Mouse (Mus musculus): Measurements from ENCODE around the gene Hes7. TPM values are rescaled to one million over a fixed set of nuclear protein-coding genes. Genes with fewer than 3 reads are reported as not detected.

Gene Hes7
- total RNA-seq, 1 experiment from 2014 or later: 0.23 TPM

- ATAC-seq (ENCODE audit: extremely low read depth, insufficient number of reproducible peaks, low FRiP score, poor library complexity, severe bottlenecking): peak; percentile 55
These were observed 21.5 kb upstream of the Hes7 start for GRCm38 (mm10) chr11:69098762-69099091.

GRCm38 (mm10) chr11:69099177-69099914, 20.9 kb upstream of the Hes7 start:
- ATAC-seq (ENCODE audit: extremely low read depth, insufficient number of reproducible peaks, low FRiP score, poor library complexity, severe bottlenecking): no peak

- ATAC-seq (ENCODE audit: extremely low read depth, insufficient number of reproducible peaks, low FRiP score, poor library complexity, severe bottlenecking): peak; percentile 7
These were observed 20.3 kb upstream of the Hes7 start for GRCm38 (mm10) chr11:69099915-69100345.

GRCm38 (mm10) chr11:69100639-69101360, 19.4 kb upstream of the Hes7 start:
- no peak for ATAC-seq (ENCODE audit: extremely low read depth, insufficient number of reproducible peaks, low FRiP score, poor library complexity, severe bottlenecking)

- no peak for ATAC-seq (ENCODE audit: extremely low read depth, insufficient number of reproducible peaks, low FRiP score, poor library complexity, severe bottlenecking)
These were observed 18.4 kb upstream of the Hes7 start for GRCm38 (mm10) chr11:69101604-69102402.

GRCm38 (mm10) chr11:69102403-69102725, 17.8 kb upstream of the Hes7 start:
- no peak for ATAC-seq (ENCODE audit: extremely low read depth, insufficient number of reproducible peaks, low FRiP score, poor library complexity, severe bottlenecking)

GRCm38 (mm10) chr11:69103121-69103520, 17.1 kb upstream of the Hes7 start:
- no peak for ATAC-seq (ENCODE audit: extremely low read depth, insufficient number of reproducible peaks, low FRiP score, poor library complexity, severe bottlenecking)

- ATAC-seq (ENCODE audit: extremely low read depth, insufficient number of reproducible peaks, low FRiP score, poor library complexity, severe bottlenecking): no peak
These were observed 16.4 kb upstream of the Hes7 start for GRCm38 (mm10) chr11:69103531-69104435.

GRCm38 (mm10) chr11:69104487-69104886, 15.7 kb upstream of the Hes7 start:
- ATAC-seq (ENCODE audit: extremely low read depth, insufficient number of reproducible peaks, low FRiP score, poor library complexity, severe bottlenecking): no peak

GRCm38 (mm10) chr11:69105227-69105626, 15.0 kb upstream of the Hes7 start:
- ATAC-seq (ENCODE audit: extremely low read depth, insufficient number of reproducible peaks, low FRiP score, poor library complexity, severe bottlenecking): no peak

- no peak for ATAC-seq (ENCODE audit: extremely low read depth, insufficient number of reproducible peaks, low FRiP score, poor library complexity, severe bottlenecking)
These were observed 14.4 kb upstream of the Hes7 start for GRCm38 (mm10) chr11:69105796-69106195.

GRCm38 (mm10) chr11:69106299-69106698, 13.9 kb upstream of the Hes7 start:
- ATAC-seq (ENCODE audit: extremely low read depth, insufficient number of reproducible peaks, low FRiP score, poor library complexity, severe bottlenecking): no peak

GRCm38 (mm10) chr11:69106842-69107241, 13.4 kb upstream of the Hes7 start:
- ATAC-seq (ENCODE audit: extremely low read depth, insufficient number of reproducible peaks, low FRiP score, poor library complexity, severe bottlenecking): no peak

- no peak for ATAC-seq (ENCODE audit: extremely low read depth, insufficient number of reproducible peaks, low FRiP score, poor library complexity, severe bottlenecking)
These were observed 12.5 kb upstream of the Hes7 start for GRCm38 (mm10) chr11:69107676-69108075.

GRCm38 (mm10) chr11:69108223-69108622, 12.0 kb upstream of the Hes7 start:
- ATAC-seq (ENCODE audit: extremely low read depth, insufficient number of reproducible peaks, low FRiP score, poor library complexity, severe bottlenecking): no peak

GRCm38 (mm10) chr11:69109032-69109900, 10.9 kb upstream of the Hes7 start:
- no peak for ATAC-seq (ENCODE audit: extremely low read depth, insufficient number of reproducible peaks, low FRiP score, poor library complexity, severe bottlenecking)

GRCm38 (mm10) chr11:69110319-69111046, 9.7 kb upstream of the Hes7 start:
- ATAC-seq (ENCODE audit: extremely low read depth, insufficient number of reproducible peaks, low FRiP score, poor library complexity, severe bottlenecking): peak; percentile 24
